Mouse (Mus musculus) E14TG2a.4 (cell line): ENCODE results near the gene Tagln.

Experiments used
- CTCF ChIP-seq: conservative IDR thresholded peaks from 2 replicates; pipeline ENCODE4 v1.5.1; 2014; ENCODE audit warnings: low read length
- NANOG ChIP-seq: IDR thresholded peaks from 2 replicates; pipeline ENCODE4 v1.6.1; 2014; ENCODE audit warnings: borderline replicate concordance, low read length, mixed read lengths

- TF ChIP-seq CTCF (no peak), NANOG (no peak)
Measured at GRCm38 (mm10) chr9:45953511-45954293, 17.8 kb upstream of the Tagln start.
